Mouse (Mus musculus) bone marrow, adult 2 months (tissue): ENCODE data around the gene Hsd17b11.

Experiments used
- CTCF ChIP-seq: fragments of 200-500 bp; IDR thresholded peaks from 2 replicates; pipeline ENCODE4 v1.5.1; 2011; ENCODE audit warnings: low read length, control low read depth; ENCODE audit not compliant: control insufficient read depth, insufficient read depth
- POLR2A ChIP-seq: fragments of 200-500 bp; IDR thresholded peaks from 2 replicates; pipeline ENCODE4 v1.6.1; 2011; ENCODE audit warnings: low read depth, mild to moderate bottlenecking, control low read depth, low read length, borderline replicate concordance; ENCODE audit not compliant: control insufficient read depth

GRCm38 (mm10) chr5:104002549-104003255 lies 19.0 kb downstream of the Hsd17b11 start:
- TF ChIP-seq CTCF: no peak
- TF ChIP-seq POLR2A: no peak
